Mouse (Mus musculus): Measurements from ENCODE around the gene Zfp420. TPM values are rescaled to one million over a fixed set of nuclear protein-coding genes. Genes with fewer than 3 reads are reported as not detected.

Zfp420 gene
- polyA plus RNA-seq, 1 experiment from 2014 or later: 20.5 TPM

- under 1% methylated on average over 22 of the region's 22 CpGs for WGBS
These were observed 46.3 kb downstream of the Zfp420 start, which contains the start of gene Zfp27 for GRCm38 (mm10) chr7:29905966-29906681. Gene Zfp27, minus strand, starts transcription at chr7:29906572.

GRCm38 (mm10) chr7:29906682-29907058 is 46.9 kb downstream of the Zfp420 start:
- ATAC-seq (ENCODE audit: low FRiP score): 0 out of 2 replicates have a peak, but pooled peaks have one; percentile 19
- H3K9me3 ChIP-seq (replicated peaks): no peaks in the 10 kb centered on the region
- peaks cover 34% of the 10 kb centered on the region for H3K4me1 ChIP-seq

More at GRCm38 (mm10) chr7:29905966-29906681, 46.3 kb downstream of the Zfp420 start, which contains the start of gene Zfp27:
- Histone ChIP-seq H3K9ac (replicated peaks) (peak within 1 kb of the TSS; percentile 63), H3K4me3 (replicated peaks) (peak within 1 kb of the TSS; percentile 58), H3K36me3 (peaks cover 19% of the 10 kb centered on the region), H3K27ac (replicated peaks) (peak within 1 kb of the TSS; percentile 98), H3K9me3 (replicated peaks) (no peaks in the 10 kb centered on the region), H3K27me3 (replicated peaks) (no peaks in the 10 kb centered on the region), H3K4me2 (peak within 1 kb of the TSS; percentile 63), H3K4me1 (peaks cover 32% of the 10 kb centered on the region)
- ATAC-seq (ENCODE audit: low FRiP score): peak; percentile 91

GRCm38 (mm10) chr7:29907206-29907605 is 47.4 kb downstream of the Zfp420 start:
- Histone ChIP-seq H3K4me3 (replicated peaks) (peak overlapping the region; percentile 58; the same call in 1 of the 2 replicates), H3K9me3 (replicated peaks) (no peaks in the 10 kb centered on the region), H3K4me1 (peaks cover 34% of the 10 kb centered on the region), H3K27me3 (replicated peaks) (no peaks in the 10 kb centered on the region), H3K27ac (replicated peaks) (peak overlapping the region; percentile 98), H3K4me2 (peak overlapping the region; percentile 63), H3K36me3 (peaks cover 23% of the 10 kb centered on the region), H3K9ac (replicated peaks) (no peak overlapping the region)
- ATAC-seq (ENCODE audit: low FRiP score): no peak
- WGBS: 93% methylated on average over 5 of the region's 5 CpGs

More at GRCm38 (mm10) chr7:29906682-29907058, 46.9 kb downstream of the Zfp420 start:
- H3K27me3 ChIP-seq (replicated peaks): no peaks in the 10 kb centered on the region
- peaks cover 20% of the 10 kb centered on the region for H3K36me3 ChIP-seq
- WGBS: 14% methylated on average over 8 of the region's 8 CpGs
- H3K27ac ChIP-seq (replicated peaks): peak overlapping the region; percentile 98
- peak overlapping the region; percentile 63 for H3K9ac ChIP-seq (replicated peaks)
- peak overlapping the region; percentile 58 for H3K4me3 ChIP-seq (replicated peaks)
- peak overlapping the region; percentile 63 for H3K4me2 ChIP-seq

DNA sequence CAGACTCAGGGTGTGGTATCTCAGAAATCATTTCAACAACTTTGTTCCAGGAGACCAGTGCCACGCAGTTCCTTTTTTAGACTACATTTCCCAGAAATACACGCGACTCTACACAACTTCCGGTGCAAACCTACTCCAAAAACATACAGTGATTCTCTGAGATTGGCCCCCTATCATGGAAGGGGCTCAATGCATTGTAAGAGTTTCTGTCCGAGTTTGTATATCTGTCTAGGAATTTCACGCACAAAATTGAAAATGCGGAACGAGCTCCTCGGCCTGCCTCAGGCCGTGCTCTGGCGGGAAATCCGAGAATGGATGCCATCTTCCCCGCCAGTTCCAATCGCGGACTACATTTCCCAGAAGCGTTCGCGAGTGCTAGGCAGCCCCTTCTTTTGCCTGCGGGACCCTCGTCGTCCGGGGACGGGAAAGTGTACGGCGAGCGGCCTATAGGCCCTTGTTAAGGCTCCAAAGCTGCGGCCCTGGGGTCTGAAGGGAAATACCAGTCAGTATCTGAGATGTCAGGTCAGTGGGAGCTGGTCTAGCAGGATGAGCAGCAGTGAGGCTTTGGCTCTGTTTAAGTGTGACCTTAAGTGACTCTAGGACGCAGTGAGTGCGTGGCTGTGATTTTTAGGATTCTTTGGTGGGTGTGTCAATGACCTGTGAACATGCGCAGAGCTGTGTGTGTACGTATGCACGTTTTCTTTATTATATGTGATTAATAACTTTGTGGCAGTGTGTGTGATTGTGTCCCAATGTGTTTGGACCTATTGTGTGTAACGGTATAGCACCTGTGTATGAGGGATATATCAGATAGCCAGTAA is 48.6 kb downstream of the Zfp420 start, which contains the start of gene Zfp383:
Gene Zfp383, plus strand, starts transcription at position 94 of the 821 bp plus-strand sequence.
- peak within 1 kb of the TSS; percentile 98 for H3K27ac ChIP-seq (replicated peaks)
- ATAC-seq (ENCODE audit: low FRiP score): peak; percentile 83
- H3K4me1 ChIP-seq: peaks cover 34% of the 10 kb centered on the region
- under 1% methylated on average over 33 of the region's 33 CpGs for WGBS
- peak within 1 kb of the TSS; percentile 63 for H3K4me2 ChIP-seq
- H3K27me3 ChIP-seq (replicated peaks): no peaks in the 10 kb centered on the region
- H3K9ac ChIP-seq (replicated peaks): peak within 1 kb of the TSS; percentile 71
- peak within 1 kb of the TSS; percentile 81 for H3K4me3 ChIP-seq (replicated peaks)
- H3K9me3 ChIP-seq (replicated peaks): no peaks in the 10 kb centered on the region
- H3K36me3 ChIP-seq: peaks cover 29% of the 10 kb centered on the region

- WGBS: 56% methylated on average over 2 of the region's 2 CpGs
- Histone ChIP-seq H3K4me3 (replicated peaks) (no peak overlapping the region), H3K4me1 (peaks cover 30% of the 10 kb centered on the region), H3K36me3 (peaks cover 42% of the 10 kb centered on the region), H3K9ac (replicated peaks) (no peak overlapping the region), H3K27ac (replicated peaks) (no peak overlapping the region; the same call in 1 of the 2 replicates), H3K9me3 (replicated peaks) (no peaks in the 10 kb centered on the region), H3K27me3 (replicated peaks) (no peaks in the 10 kb centered on the region), H3K4me2 (peak overlapping the region; percentile 61)
- no peak for ATAC-seq (ENCODE audit: low FRiP score)
These were observed 50.5 kb downstream of the Zfp420 start for GRCm38 (mm10) chr7:29910252-29910651.

DNA sequence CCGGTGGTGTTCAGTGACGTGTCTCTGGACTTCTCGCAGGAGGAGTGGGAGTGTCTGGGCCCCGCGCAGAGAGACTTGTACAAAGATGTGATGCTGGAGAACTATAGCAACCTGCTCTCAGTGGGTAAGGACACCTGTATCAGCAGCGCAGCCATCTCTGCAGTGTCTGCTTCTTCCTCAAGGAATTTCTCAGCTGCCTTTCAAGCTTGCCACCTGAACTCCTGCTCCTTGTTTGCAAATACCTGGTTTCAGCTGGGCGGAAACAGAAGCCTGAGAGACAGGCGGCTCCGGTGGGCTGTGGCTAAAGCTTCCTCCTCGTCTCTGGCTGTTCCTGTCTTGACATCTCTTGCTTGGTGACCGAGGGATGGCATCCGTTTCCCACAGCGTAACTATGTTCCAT is 52.4 kb downstream of the Zfp420 start:
- H3K4me3 ChIP-seq (replicated peaks): no peak overlapping the region
- no peak overlapping the region for H3K9ac ChIP-seq (replicated peaks)
- peaks cover 24% of the 10 kb centered on the region for H3K4me1 ChIP-seq
- no peak overlapping the region for H3K4me2 ChIP-seq
- H3K36me3 ChIP-seq: peaks cover 56% of the 10 kb centered on the region
- WGBS: 97% methylated on average over 13 of the region's 13 CpGs
- ATAC-seq (ENCODE audit: low FRiP score): no peak
- no peak overlapping the region for H3K27ac ChIP-seq (replicated peaks)
- H3K27me3 ChIP-seq (replicated peaks): no peaks in the 10 kb centered on the region
- no peaks in the 10 kb centered on the region for H3K9me3 ChIP-seq (replicated peaks)

GRCm38 (mm10) chr7:29917371-29918061 is 57.7 kb downstream of the Zfp420 start:
- H3K36me3 ChIP-seq: peaks cover 44% of the 10 kb centered on the region
- no peaks in the 10 kb centered on the region for H3K27me3 ChIP-seq (replicated peaks)
- no peak overlapping the region for H3K27ac ChIP-seq (replicated peaks)
- WGBS: 31% methylated on average over 6 of the region's 6 CpGs
- no peaks in the 10 kb centered on the region for H3K9me3 ChIP-seq (replicated peaks)
- H3K4me3 ChIP-seq (replicated peaks): no peak overlapping the region
- no peak overlapping the region for H3K9ac ChIP-seq (replicated peaks)
- no peak overlapping the region for H3K4me2 ChIP-seq
- no peak for ATAC-seq (ENCODE audit: low FRiP score)
- H3K4me1 ChIP-seq: no peaks in the 10 kb centered on the region

- ATAC-seq (ENCODE audit: low FRiP score): no peak
- H3K4me1 ChIP-seq: no peaks in the 10 kb centered on the region
- H3K4me3 ChIP-seq (replicated peaks): no peak overlapping the region
- H3K36me3 ChIP-seq: peaks cover 40% of the 10 kb centered on the region
- no peak overlapping the region for H3K4me2 ChIP-seq
- WGBS: 83% methylated on average over 4 of the region's 4 CpGs
- no peak overlapping the region for H3K9ac ChIP-seq (replicated peaks)
- no peaks in the 10 kb centered on the region for H3K9me3 ChIP-seq (replicated peaks)
- H3K27ac ChIP-seq (replicated peaks): no peak overlapping the region
- H3K27me3 ChIP-seq (replicated peaks): no peaks in the 10 kb centered on the region
These were observed 58.3 kb downstream of the Zfp420 start for GRCm38 (mm10) chr7:29918062-29918453.

DNA sequence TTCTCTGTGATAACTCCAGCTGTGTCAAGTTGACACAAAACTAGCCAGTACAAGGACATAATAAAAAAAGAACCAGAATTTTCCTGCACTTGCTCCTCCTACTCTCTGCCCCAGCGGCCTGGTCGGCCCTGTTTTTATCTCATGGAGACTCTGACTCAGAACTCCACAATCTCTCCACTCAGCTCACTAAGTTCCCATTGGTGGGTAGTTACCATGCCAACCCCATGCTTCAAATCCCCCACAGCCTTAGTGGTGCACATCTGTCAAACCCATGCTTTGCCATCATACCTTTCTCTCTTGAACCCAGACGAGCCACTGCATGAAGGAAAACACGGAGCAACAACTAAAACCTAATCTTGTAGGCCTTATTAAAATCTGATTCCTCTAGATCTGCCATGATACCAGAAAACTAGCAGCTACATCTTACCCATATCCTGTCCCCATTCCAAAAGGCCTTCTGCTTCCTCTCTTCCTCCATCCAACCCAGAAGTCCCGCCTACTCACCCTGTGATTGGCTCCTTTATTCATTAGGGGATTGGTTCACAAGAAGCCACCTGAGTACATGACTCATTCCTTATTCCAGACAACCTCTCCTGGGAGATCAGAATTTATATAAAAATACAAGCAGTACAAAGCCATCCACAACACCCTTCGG is 61.8 kb downstream of the Zfp420 start:
- Histone ChIP-seq H3K9me3 (replicated peaks) (no peaks in the 10 kb centered on the region), H3K4me2 (no peak overlapping the region), H3K27ac (replicated peaks) (no peak overlapping the region), H3K9ac (replicated peaks) (no peak overlapping the region), H3K36me3 (peaks cover 10% of the 10 kb centered on the region), H3K27me3 (replicated peaks) (no peaks in the 10 kb centered on the region), H3K4me1 (no peaks in the 10 kb centered on the region), H3K4me3 (replicated peaks) (no peak overlapping the region)
- 86% methylated on average over 6 of the region's 6 CpGs for WGBS
- ATAC-seq (ENCODE audit: low FRiP score): no peak

GRCm38 (mm10) chr7:29922780-29923179 is 63.0 kb downstream of the Zfp420 start:
- Histone ChIP-seq H3K9ac (replicated peaks) (no peak overlapping the region), H3K4me3 (replicated peaks) (no peak overlapping the region), H3K27ac (replicated peaks) (no peak overlapping the region), H3K4me1 (no peaks in the 10 kb centered on the region), H3K9me3 (replicated peaks) (no peaks in the 10 kb centered on the region), H3K4me2 (no peak overlapping the region), H3K27me3 (replicated peaks) (no peaks in the 10 kb centered on the region), H3K36me3 (no peaks in the 10 kb centered on the region)
- no peak for ATAC-seq (ENCODE audit: low FRiP score)
- WGBS: 69% methylated on average over 2 of the region's 2 CpGs

All from neural tube, embryonic 15.5 days (tissue).